Mouse (Mus musculus): ENCODE data around the gene Ccdc14.
A peak's percentile ranks its signal among the peaks of the same experiment; 100 is the strongest.

Ccdc14 gene

DNA sequence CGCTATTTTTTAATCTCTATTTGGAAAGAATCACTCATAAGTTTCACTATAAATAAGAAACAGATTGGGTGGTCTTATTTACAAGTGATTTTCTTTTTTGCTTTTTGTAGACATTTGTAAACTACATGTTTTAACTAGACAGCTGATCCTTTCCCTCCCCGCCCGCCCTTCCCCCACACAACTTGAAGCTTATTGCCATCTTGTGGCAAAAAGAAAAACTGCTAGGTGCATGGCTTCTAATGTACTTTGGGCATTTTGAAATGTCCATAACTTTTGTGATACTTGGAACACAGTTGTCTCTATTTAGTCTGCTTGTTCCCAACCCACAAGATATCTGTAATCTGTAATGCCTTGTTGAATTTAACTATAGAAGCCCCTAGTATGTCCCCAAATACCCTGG lies 21.1 kb downstream of the Ccdc14 start:
- DNase-seq = peak in 1 of 2 experiments; percentile 19

GRCm38 (mm10) chr16:34725156-34725555 lies 34.7 kb downstream of the Ccdc14 start:
- DNase-seq = no peak

- DNase-seq = peak; percentile 14 to 26
Measured at GRCm38 (mm10) chr16:34728610-34729009, 38.2 kb downstream of the Ccdc14 start.

GRCm38 (mm10) chr16:34729371-34729770 lies 39.0 kb downstream of the Ccdc14 start:
- peak in 1 of 2 experiments; percentile 10 for DNase-seq

DNA sequence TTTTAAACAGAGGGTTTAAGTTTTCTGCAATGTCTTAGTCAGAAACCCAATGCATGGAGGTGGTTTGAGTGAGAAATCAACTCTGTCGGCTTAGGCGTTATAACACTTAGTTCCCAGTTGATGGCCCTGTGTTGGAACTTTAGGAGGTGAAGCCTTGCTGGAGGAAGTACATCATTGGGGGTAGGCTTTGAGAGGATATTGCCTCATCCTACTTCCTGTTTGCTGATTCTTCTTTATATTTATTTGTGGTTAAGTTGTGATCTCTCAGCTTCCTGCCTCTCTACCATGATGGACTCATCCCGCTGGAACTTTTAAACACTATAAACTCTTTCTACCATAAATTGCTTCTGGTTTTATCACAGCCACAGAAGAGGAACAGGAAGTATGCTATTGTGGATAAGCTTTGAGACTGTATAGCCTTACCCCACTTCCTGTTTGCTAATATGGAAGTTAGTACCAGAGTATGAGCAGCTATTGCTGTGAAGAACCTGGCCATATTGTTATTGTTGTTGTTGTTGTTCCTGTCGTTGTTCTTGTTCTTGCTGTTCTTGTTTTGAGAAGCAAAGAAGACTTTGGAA lies 48.3 kb downstream of the Ccdc14 start:
- DNase-seq = no peak

DNA sequence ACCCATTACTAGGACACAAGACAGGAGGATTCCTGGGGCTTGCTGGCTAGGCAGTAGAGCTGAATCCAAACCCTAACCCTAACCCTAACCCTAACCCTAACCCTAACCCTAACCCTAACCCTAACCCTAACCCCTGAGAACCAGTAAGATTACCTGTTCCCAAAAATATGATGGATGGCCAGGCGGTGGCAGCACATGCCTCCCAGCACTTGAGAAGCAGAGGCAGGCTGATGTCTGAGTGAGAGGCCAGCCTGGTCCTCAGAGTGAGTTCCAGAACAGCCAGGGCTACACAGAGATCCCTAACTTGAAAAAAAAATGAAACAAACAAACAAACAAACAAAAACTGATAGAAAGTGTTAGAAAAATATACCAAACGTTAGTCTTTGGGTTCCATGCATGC lies 52.5 kb downstream of the Ccdc14 start:
- peak; percentile 10 to 67 for DNase-seq

- DNase-seq = peak; percentile 97 to 98
Measured at GRCm38 (mm10) chr16:34745065-34745585, 54.7 kb downstream of the Ccdc14 start, which contains the start of gene Mylk. TSS of gene Mylk (plus strand) at chr16:34745210.

DNA sequence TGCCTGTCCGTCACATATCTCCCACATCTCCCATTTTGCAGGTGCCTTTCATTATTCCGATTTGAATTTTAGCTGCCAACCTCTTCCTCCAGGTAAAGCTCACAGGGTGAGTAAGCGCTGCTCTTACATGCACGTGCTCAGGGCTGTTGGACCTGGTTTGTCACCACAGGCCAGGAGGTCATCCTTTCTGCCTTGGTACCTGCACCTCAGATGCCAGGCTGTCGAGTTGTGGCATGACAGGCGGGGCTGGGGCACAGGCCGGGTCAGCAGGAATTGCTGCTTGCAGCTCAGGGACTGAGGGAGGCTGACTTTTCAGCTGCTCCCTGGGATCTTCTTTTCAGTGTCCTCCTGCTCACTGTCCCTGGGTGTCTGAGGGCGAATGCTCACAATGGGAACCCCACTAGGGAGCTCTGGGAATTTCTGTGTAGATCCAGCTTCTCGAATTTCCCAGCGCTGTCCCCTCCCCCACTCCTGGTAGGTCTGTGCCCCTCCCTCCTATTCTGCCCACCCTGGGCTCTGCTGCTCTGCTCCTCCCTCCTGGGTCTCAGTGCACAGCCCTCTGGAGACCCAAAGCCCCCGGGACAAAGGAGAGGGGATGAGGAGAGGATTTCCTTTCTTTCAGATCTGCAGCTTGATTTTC lies 57.8 kb downstream of the Ccdc14 start:
- peak in 1 of 2 experiments; percentile 37 for DNase-seq

GRCm38 (mm10) chr16:34749536-34749935 lies 59.1 kb downstream of the Ccdc14 start:
- DNase-seq = peak in 1 of 2 experiments; percentile 33

- DNase-seq = no peak
Measured at GRCm38 (mm10) chr16:34752026-34752425, 61.6 kb downstream of the Ccdc14 start.

DNA sequence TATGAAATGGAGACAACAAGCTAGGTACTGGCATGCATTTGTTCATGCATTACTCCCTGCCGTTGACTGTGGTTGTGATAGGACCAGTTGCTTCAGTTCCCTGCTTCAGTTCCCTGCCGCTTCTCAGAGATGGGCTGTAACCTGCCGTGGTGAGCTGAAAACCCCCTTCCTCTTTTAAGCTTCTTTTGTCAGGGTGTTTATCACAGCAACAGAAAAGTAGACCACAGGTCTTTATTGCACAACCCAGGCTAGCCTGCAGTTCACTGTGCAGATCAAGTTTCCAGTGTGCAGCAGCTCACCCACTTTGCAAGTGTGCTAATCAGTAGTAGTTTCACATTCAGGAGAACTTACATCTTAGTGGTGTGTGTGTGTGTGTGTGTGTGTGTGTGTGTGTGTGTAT lies 62.6 kb downstream of the Ccdc14 start:
- no peak for DNase-seq

- no peak for DNase-seq
Measured at GRCm38 (mm10) chr16:34756991-34757390, 66.6 kb downstream of the Ccdc14 start.

DNA sequence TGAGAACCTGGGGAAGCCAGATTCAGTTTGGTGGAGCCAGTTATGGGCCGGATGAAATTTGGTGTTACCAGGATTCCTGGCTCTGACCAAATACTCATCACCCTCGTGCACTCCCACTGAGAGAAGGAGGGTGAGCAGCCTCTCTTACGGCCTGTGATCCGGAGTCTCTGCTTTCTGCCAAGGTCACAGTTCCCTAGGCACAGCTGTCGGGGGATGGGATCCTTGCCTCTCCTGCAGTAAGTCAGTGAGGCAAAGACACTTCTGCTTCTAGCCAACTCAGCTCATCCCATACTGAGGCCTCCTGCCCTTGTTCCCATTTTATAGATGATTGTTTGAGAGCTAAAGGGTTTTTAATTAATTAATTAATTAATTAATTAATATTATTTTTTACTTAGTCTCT lies 67.8 kb downstream of the Ccdc14 start:
- peak in 1 of 2 experiments; percentile 35 for DNase-seq

DNA sequence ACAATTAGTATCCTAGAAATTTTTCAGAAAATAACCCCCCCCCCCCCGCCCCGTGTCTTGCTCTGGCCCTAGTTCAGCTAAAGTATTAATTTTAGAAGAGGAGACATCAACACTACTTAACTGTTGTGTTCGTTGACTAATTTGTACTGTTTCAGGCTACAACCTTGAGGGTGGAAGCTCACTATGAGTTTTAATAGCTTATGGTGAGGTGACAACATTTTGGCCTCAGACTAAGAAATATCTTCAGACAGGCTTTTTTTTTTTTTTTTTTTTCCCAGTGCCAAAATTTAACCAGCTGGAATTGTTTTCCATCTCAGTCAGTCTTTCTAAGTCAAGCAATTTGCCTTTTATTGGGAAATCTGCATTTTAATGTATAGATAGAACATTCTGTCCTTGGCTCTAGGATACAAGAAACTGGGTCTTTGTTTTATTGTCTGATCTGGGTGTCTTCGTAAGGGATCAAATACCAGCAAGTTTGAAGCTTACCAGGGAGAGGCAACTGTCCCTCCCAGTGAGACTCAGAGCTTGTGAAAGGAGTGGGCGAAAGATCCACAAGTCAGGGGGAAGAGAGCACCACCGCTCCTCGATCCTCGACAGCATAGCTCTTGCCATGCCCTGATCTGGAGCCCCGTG lies 73.7 kb downstream of the Ccdc14 start:
- no peak for DNase-seq

- DNase-seq = no peak
Measured at GRCm38 (mm10) chr16:34765666-34766065, 75.2 kb downstream of the Ccdc14 start.

DNA sequence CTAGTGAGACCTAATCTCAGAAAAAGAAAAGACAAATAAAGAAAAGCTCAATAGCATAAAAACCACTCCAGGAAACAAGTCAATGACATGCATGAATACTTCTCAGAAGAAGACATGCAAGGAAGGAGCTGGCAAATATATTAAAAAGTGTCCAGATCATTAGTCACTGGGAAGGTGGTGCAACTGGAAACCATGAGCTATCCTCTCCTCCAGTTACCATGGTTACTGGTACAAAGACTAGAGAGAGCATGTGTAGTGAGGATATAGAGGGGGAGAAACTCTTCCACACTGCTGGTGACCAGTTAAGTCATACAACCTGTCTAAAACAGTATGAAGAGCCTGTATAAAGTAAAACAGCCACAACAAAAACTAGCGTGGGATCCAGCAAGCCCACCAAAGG lies 75.8 kb downstream of the Ccdc14 start:
- no peak for DNase-seq

- DNase-seq = no peak
Measured at GRCm38 (mm10) chr16:34767443-34767842, 77.0 kb downstream of the Ccdc14 start.

- DNase-seq = no peak
Measured at GRCm38 (mm10) chr16:34768436-34768835, 78.0 kb downstream of the Ccdc14 start.

GRCm38 (mm10) chr16:34770127-34770526 lies 79.7 kb downstream of the Ccdc14 start:
- DNase-seq = no peak

DNA sequence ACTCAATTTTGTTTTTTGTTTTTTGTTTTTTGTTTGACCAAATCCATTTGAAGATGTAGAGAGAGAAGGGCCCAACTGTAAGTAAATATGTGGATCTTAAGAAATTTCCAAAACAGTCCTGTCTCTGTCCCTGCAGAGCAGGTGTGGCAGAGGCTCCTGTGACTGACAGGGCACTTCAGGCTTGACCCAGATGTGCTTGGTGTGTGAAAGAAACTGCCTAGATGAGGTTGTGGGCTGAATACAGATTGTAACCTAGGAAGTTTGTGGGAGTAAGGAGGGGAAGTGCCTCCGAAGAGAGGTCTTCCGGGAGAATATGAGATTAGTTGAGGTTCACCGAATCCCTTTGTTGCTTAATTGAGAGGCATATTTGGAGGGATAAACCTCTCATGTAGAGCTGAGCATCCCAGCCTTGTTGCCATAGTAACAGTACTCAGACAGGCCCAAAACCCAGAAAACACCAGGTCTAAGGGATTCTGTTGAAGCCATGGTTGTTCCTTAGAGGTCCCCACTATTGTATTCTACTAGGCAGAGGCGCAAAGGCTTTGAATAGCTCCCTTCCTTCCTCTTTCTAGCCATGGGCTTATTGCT lies 82.1 kb downstream of the Ccdc14 start:
- DNase-seq = no peak

Measured in kidney, postnatal 36 days (tissue).